Mouse (Mus musculus) hindbrain, embryonic 14.5 days (tissue): ENCODE data around the gene Wdr63. TPM values are rescaled to one million over a fixed set of nuclear protein-coding genes. Genes with fewer than 3 reads are reported as not detected.
"Not testable (repeated sequence)": the region's sequence is repeated elsewhere in the genome, so short reads cannot be mapped to it uniquely, and the experiment has no call there.

Source experiments
- ATAC-seq: fragments of 200-750 bp; cut with Nextera tagmentation; 2 replicates; pipeline ENCODE4 v1.8.0; 2017; ENCODE audit warnings: moderate number of reproducible peaks, mild to moderate bottlenecking, moderate TSS enrichment, moderate library complexity; ENCODE audit not compliant: low FRiP score
- DNase-seq: peaks from one replicate; pipeline ENCODE4 v3.0.0-alpha.2; 2015; ENCODE audit warnings: low spot score
- H3K27ac ChIP-seq: fragments of 300-500 bp; sonication (generic); 2 replicates; pipeline ENCODE4 v1.5.1; 2014; ENCODE audit warnings: mild to moderate bottlenecking, moderate library complexity
- H3K27me3 ChIP-seq: fragments of 300-500 bp; sonication (generic); 2 replicates; pipeline ENCODE4 v1.6.1; 2014; ENCODE audit warnings: mild to moderate bottlenecking, low read length, mixed read lengths; ENCODE audit not compliant: control insufficient read depth, insufficient read depth
- H3K36me3 ChIP-seq: fragments of 300-500 bp; sonication (generic); replicated peaks from 2 replicates; pipeline ENCODE4 v1.6.1; 2014; ENCODE audit not compliant: control insufficient read depth, insufficient read depth
- H3K4me1 ChIP-seq: fragments of 300-500 bp; sonication (generic); replicated peaks from 2 replicates; pipeline ENCODE4 v1.6.1; 2014; ENCODE audit warnings: antibody characterized with exemption, low read length, mixed read lengths; ENCODE audit not compliant: control insufficient read depth, insufficient read depth
- H3K4me2 ChIP-seq: fragments of 300-500 bp; sonication (generic); replicated peaks from 2 replicates; pipeline ENCODE4 v1.6.1; 2014; ENCODE audit warnings: mild to moderate bottlenecking, moderate library complexity
- H3K4me3 ChIP-seq: fragments of 300-500 bp; sonication (generic); replicated peaks from 2 replicates; pipeline ENCODE4 v1.5.1; 2014; ENCODE audit warnings: mild to moderate bottlenecking, low read length
- H3K9ac ChIP-seq: fragments of 300-500 bp; sonication (generic); 2 replicates; pipeline ENCODE4 v1.6.1; 2014
- H3K9me3 ChIP-seq: fragments of 300-500 bp; sonication (generic); 2 replicates; pipeline ENCODE4 v1.6.1; 2016; ENCODE audit warnings: low read length; ENCODE audit not compliant: control insufficient read depth
- WGBS: fragments of 180-500 bp; shearing (Covaris S2); extraction: QIAGEN DNeasy Blood & Tissue Kit; methylation state at CpG from one replicate; pipeline ENCODE4 v1.1.7; 2014; 5-methylcytosine and 5-hydroxymethylcytosine counted together
- polyA plus RNA-seq: library from polyadenylated mRNA; unstranded; fragments of >200 nt; fragmentation: Nextera tagmentation; extraction: Ambion mirVana; gene quantifications from 2 replicates; pipeline ENCODE4 v1.2.1, GENCODE M21; 2014

Gene Wdr63
- polyA plus RNA-seq, 1 experiment from 2014 or later = 2.8 TPM

GRCm38 (mm10) chr3:146011544-146012218 is 96.2 kb downstream of the Wdr63 start:
- no peak overlapping the region for H3K4me2 ChIP-seq
- H3K4me3 ChIP-seq = no peak overlapping the region
- H3K9ac ChIP-seq = no peak overlapping the region
- DNase-seq = no peak
- 62% methylated on average over 8 of the region's 8 CpGs for WGBS
- H3K27me3 ChIP-seq = no peaks in the 10 kb centered on the region
- no peaks in the 10 kb centered on the region; the same call in 1 of the 2 replicates for H3K4me1 ChIP-seq
- no peaks in the 10 kb centered on the region for H3K9me3 ChIP-seq
- no peak for ATAC-seq
- no peak overlapping the region for H3K27ac ChIP-seq
- 0 out of 2 replicates have a peak, but pooled peaks cover 3% of the 10 kb centered on the region for H3K36me3 ChIP-seq

DNA sequence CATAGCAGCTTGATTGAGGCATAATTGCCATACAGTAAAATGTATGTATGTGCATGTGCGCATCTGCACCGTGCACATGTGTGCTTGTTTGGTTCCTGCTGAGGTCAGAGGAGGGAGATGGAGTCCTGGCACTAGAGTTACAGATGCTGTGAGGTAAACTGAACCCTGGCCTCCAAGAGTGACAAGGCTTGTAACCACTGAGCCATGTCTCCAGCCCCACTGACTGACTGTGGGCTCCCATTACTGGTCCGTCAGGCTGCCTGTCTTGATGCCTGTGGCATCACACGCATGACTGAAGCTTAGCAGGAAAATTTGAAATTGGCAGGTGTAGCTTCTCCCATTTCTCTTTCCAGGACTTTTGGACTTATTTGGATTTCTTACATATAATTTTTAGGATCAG is 97.2 kb downstream of the Wdr63 start:
- H3K9ac ChIP-seq = no peak overlapping the region
- no peaks in the 10 kb centered on the region for H3K9me3 ChIP-seq
- no peak overlapping the region for H3K4me3 ChIP-seq
- H3K36me3 ChIP-seq = 0 out of 2 replicates have a peak, but pooled peaks cover 3% of the 10 kb centered on the region
- no peak for ATAC-seq
- H3K27ac ChIP-seq = no peak overlapping the region
- no peak overlapping the region for H3K4me2 ChIP-seq
- no peak for DNase-seq
- H3K4me1 ChIP-seq = no peaks in the 10 kb centered on the region; the same call in 1 of the 2 replicates
- no peaks in the 10 kb centered on the region for H3K27me3 ChIP-seq
- 82% methylated on average over 4 of the region's 4 CpGs for WGBS

DNA sequence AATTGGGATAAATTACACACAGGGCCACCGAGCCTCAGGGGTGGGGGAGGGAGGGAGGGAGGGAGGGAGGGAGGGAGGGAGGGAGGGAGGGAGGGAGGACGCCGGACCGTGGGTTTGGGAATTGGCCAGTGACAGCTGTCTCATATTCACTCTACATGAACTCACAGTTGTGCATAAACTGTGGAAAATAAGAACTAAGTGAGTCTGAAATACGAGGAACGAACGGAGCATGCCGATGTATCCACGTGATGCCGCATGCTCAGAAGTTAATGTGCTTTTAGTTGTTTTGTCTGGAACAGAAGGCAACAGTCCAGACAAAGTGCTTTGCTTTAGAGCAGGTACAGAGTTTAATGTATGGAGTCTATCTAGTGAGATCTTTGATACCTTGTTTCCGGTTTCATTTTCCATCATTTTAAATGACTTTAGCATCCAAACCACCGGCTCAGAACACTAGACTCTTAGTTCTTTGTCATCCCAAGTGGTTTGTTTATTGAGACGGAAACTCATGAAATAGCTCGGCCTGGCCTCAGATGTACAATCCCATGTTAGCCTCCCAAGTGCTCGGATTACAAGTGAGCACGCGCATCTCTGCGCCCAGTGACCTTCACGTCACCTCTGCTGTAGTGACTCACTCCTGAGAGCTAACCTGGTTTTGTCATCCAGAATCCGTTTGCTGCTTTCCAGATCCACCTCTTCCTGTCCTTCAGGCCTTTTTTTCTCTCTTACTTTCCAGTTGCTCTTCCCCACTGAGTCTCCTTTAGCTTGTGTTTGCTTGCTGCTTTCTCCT is 97.9 kb downstream of the Wdr63 start:
- ATAC-seq (no peak), DNase-seq (no peak)
- Histone ChIP-seq H3K27ac (no peak overlapping the region), H3K9me3 (no peaks in the 10 kb centered on the region), H3K36me3 (0 out of 2 replicates have a peak, but pooled peaks cover 3% of the 10 kb centered on the region), H3K4me2 (no peak overlapping the region), H3K4me3 (no peak overlapping the region), H3K4me1 (no peaks in the 10 kb centered on the region; the same call in 1 of the 2 replicates), H3K27me3 (no peaks in the 10 kb centered on the region), H3K9ac (no peak overlapping the region)
- 71% methylated on average over 19 of the region's 20 CpGs for WGBS

- Histone ChIP-seq H3K9me3 (no peaks in the 10 kb centered on the region), H3K4me1 (no peaks in the 10 kb centered on the region; the same call in 1 of the 2 replicates), H3K36me3 (0 out of 2 replicates have a peak, but pooled peaks cover 3% of the 10 kb centered on the region), H3K4me3 (no peak overlapping the region), H3K27me3 (no peaks in the 10 kb centered on the region), H3K27ac (no peak overlapping the region), H3K4me2 (no peak overlapping the region), H3K9ac (no peak overlapping the region)
- DNase-seq (no peak), ATAC-seq (no peak)
- WGBS = 93% methylated on average over 6 of the region's 6 CpGs
These were observed 100.1 kb downstream of the Wdr63 start for GRCm38 (mm10) chr3:146007872-146008271.

- Histone ChIP-seq H3K9ac (no peak overlapping the region), H3K4me2 (no peak overlapping the region), H3K27me3 (no peaks in the 10 kb centered on the region), H3K4me1 (no peaks in the 10 kb centered on the region), H3K36me3 (peaks cover 13% of the 10 kb centered on the region; the same call in 1 of the 2 replicates), H3K4me3 (no peak overlapping the region), H3K27ac (no peak overlapping the region), H3K9me3 (no peaks in the 10 kb centered on the region)
- 88% methylated on average over 14 of the region's 14 CpGs for WGBS
- DNase-seq = no peak
- ATAC-seq = no peak
These were observed 103.4 kb downstream of the Wdr63 start for GRCm38 (mm10) chr3:146004347-146005051.

DNA sequence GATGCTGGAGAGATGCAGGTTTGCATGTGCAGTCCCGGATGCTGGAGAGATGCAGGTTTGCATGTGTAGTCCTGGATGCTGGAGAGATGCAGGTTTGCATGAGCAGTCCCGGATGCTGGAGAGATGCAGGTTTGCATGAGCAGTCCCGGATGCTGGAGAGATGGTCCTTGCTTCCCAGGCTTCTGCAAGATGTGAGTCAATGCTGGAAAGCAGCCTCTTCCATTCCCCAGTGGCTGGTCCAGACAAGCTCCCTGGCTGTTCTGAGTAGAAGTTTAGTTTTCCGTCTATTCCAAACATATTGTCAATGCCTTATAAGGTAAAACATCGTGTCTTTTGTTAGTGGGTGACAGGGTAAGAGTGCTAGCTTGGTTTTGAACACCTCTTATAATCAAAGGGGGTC is 111.4 kb downstream of the Wdr63 start:
- H3K9me3 ChIP-seq, ATAC-seq, H3K4me3 ChIP-seq, H3K4me1 ChIP-seq, H3K36me3 ChIP-seq, DNase-seq, H3K9ac ChIP-seq, H3K27me3 ChIP-seq, H3K27ac ChIP-seq, H3K4me2 ChIP-seq: not testable (repeated sequence)
- 87% methylated on average over 4 of the region's 5 CpGs for WGBS

- H3K36me3 ChIP-seq = 0 out of 2 replicates have a peak, but pooled peaks cover 4% of the 10 kb centered on the region
- no peak overlapping the region for H3K9ac ChIP-seq
- no peaks in the 10 kb centered on the region for H3K9me3 ChIP-seq
- 92% methylated on average over 5 of the region's 5 CpGs for WGBS
- H3K4me1 ChIP-seq = no peaks in the 10 kb centered on the region
- DNase-seq (no peak), ATAC-seq (no peak)
- H3K4me2 ChIP-seq = no peak overlapping the region
- no peak overlapping the region for H3K4me3 ChIP-seq
- no peak overlapping the region for H3K27ac ChIP-seq
- H3K27me3 ChIP-seq = no peaks in the 10 kb centered on the region
These were observed 112.4 kb downstream of the Wdr63 start for GRCm38 (mm10) chr3:145995489-145995888.

GRCm38 (mm10) chr3:145993481-145994201 is 114.3 kb downstream of the Wdr63 start:
- WGBS = 90% methylated on average over 14 of the region's 14 CpGs
- no peaks in the 10 kb centered on the region for H3K9me3 ChIP-seq
- no peaks in the 10 kb centered on the region for H3K27me3 ChIP-seq
- no peak overlapping the region for H3K4me2 ChIP-seq
- no peak overlapping the region for H3K27ac ChIP-seq
- no peak overlapping the region for H3K4me3 ChIP-seq
- H3K9ac ChIP-seq = no peak overlapping the region
- no peak for ATAC-seq
- H3K4me1 ChIP-seq = no peaks in the 10 kb centered on the region
- DNase-seq = no peak
- no peaks in the 10 kb centered on the region for H3K36me3 ChIP-seq
